Mouse (Mus musculus) colon, adult 2 months (tissue): Measurements from ENCODE around the gene H2-M10.3. TPM values are rescaled to one million over a fixed set of nuclear protein-coding genes. Genes with fewer than 3 reads are reported as not detected.

Experiments
- polyA plus RNA-seq: library from polyadenylated mRNA; depleted of rRNA; stranded (reverse); fragments of >200 nt; gene quantifications from 2 replicates; pipeline ENCODE4 v1.2.3, GENCODE M21; 2012; rRNA removed

The H2-M10.3 gene
- not detected in 2 replicates for polyA plus RNA-seq

GRCm38 (mm10) chr17:36368317-36368716 lies at the start of gene H2-M10.3:
H2-M10.3 (minus strand) TSS chr17:36368417.

DNA sequence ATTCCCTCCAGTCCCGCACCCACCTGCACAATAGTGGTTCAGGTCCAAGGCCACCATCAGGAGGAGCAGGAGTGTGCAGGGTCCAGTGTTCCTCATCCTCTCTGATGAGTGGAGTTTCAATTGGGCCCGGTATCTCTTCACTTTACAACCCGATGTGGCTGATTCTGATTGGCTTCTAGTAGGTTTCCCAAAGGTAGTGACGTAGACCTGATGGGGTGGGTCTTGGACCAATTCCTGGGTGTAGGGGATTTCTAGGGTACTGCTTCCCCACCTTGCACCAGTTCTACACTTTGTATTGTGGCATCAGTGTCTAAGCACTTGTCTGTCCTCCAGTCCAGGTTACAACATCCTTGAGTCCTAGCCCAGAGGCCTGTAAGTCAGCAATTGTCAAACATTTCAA lies 42.2 kb downstream of the H2-M10.3 start, which contains the start of gene H2-M10.1:
Gene H2-M10.1 (minus strand): TSS at position 101 of the 400 bp plus-strand sequence.

Other genes starting within 250 kb of the H2-M10.3 start
- gene Gm19684, start 246.7 kb downstream of the H2-M10.3 start, polyA plus RNA-seq = 0.08 TPM in 1 of 2 replicates, not detected in the other
- gene Gm7030, start 239.0 kb downstream of the H2-M10.3 start, polyA plus RNA-seq = 0.81 and 1.1 TPM in 2 replicates
- 6.6 and 15.8 TPM in 2 replicates for gene Gm8909, start 199.9 kb downstream of the H2-M10.3 start, polyA plus RNA-seq
- 11.7 and 19.7 TPM in 2 replicates for gene H2-T3, start 178.1 kb downstream of the H2-M10.3 start, polyA plus RNA-seq
- gene Rpp21, start 110.3 kb downstream of the H2-M10.3 start, polyA plus RNA-seq = 114 and 130 TPM in 2 replicates
- gene Trim39, start 96.2 kb downstream of the H2-M10.3 start, polyA plus RNA-seq = 11.1 and 13.4 TPM in 2 replicates
- not detected in 2 replicates for gene H2-M10.2, start 81.9 kb downstream of the H2-M10.3 start, polyA plus RNA-seq
- gene H2-M10.1, start 42.3 kb downstream of the H2-M10.3 start, polyA plus RNA-seq = not detected in 2 replicates
- not detected in 2 replicates for gene H2-M10.4, start 93.9 kb upstream of the H2-M10.3 start, polyA plus RNA-seq
- not detected in 2 replicates for gene H2-M11, start 178.7 kb upstream of the H2-M10.3 start, polyA plus RNA-seq